Mouse (Mus musculus): ENCODE data around the gene Brf1.

Brf1 gene

DNA sequence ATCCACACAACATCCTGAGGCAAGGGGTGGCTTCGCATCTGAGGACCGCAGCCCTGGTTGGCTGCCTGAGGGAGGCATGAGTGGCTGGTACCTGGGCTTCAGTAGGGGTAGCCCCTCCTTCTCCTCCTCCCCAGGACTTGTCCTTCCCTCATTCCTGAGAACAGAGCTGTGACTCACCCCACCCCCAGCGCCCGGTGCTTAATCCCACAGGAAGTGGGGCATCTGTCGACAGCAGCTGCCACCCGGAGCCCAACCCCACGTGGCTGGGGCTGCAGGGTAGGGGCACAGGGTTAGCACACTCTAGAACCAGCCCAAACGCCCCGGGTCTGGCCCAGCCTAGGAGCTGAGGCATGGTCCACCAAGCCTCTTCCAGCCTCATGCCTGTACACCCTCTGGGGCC, 62.6 kb downstream of the Brf1 start:
- DNase-seq, result no peak

DNA sequence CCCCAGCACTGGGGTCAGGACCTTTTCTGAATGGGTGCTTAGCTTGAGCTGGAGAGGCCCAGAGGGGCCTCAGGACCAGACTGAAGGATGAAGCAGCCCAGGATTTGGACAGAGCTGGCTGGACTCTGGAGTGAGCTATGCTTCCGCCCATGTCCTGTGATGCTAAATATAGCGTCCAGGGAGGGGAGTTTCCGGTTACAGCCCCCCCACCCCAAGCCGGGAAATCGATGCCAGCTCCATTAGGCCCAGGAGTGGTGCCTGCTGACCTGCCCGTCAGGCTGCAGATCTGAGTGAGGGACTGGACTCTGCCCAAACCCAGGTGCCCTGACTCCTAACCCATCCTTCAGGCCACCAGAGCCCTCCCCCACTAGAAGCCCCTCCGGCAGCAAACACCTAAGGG, 67.9 kb downstream of the Brf1 start:
- DNase-seq, result no peak

DNA sequence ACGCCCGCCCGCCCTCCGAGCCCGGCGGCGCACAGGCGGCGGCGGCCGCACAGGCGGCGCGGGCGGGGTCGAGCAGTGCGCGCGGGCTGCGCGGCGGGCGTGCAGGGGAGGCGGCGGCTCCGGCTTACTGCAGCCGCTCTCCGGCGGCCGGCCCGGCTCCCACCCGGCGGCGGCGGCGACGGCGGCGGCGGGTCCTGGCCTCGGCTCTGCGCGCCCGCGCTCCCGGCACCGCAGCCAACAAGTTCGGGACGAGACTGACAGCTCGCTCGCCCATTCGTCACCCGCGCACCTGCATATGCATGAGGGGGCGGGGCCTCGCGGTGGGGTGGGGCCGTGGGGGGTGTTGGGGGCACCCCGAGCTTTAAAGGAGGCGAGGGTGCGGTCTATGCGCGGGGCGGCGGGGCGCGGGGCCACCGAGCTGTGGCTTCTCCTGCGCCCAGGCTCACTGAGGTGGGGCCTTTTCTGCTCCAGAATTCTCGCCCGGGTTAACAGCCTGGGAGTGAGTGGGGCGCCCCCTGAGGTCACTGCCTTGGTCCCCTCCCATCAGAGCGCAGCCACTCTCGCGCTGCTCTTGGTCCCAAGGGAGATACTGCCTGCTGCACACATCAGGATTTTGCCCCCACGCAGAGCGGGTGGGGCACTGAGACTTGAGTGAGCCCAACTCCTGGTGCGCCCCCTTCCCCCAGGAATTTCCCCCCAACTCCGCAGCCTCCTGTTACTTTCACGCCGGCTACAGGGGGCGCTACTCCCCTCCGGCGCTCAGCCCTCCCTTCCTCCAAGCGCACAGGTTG, 70.7 kb downstream of the Brf1 start, which contains the start of gene Jag2:
TSS of gene Jag2 (minus strand) at position 215 of the 791 bp plus-strand sequence.
- DNase-seq, result no peak

DNA sequence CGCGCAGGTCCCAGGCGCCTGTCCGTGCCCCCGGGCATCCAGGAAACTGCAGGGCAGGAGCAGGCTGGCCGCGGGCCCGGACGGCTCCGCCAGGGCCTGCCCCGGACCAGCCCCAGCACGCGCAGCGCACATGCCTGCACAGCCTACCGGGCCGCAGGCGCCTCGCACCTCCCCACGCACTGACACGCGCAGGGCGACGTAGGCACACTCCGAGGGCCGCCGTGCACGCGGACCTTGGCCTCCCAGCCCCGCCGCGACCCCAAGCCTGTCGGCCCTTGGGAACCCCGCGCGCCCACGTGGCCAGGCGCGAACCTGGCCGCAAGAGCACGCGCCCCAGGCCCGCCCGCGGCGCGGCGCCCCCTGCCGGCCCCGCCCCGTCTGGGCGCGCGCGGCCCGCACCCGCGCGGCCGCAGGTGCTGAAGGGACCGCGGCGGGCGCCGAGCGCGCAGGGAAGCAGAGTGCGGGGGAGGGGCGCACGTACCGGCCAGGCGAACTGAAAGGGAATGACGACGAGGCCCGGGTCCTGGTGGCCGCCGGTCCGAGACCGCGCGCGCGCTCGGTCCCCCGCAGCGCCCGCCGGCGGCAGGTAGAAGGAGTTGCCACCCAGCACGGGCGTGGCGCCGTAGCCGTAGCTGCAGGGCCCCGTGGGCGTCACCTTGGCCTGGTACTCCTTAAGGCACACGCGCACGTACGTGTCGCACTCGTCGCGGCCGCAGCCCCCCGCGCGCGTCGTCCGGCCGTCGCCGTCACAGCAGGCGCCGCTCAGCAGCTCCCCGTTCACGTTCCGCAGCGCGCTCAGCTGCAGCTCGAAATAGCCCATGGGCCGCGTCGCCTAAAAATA, 71.9 kb downstream of the Brf1 start:
- DNase-seq, result no peak

DNA sequence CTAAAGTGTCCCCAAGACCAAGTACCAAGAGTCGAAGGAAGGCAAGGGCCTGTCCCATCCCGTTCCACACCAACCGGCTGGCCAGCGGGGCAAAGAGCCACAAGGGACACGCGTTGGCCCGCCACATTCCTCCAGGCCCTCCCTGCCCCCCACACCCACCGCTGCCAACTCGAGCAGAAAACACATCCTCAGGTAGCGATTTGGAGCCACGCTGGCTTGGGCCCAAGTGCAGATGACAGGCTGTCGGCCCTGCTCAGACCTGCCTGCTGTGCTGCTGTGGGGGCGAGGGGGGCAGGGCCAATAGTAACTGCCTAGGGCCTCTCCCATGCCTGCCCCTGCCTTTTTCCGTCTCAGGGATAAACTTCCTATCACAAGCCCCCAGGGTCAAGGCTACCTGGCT, 73.2 kb downstream of the Brf1 start:
- DNase-seq, result no peak

DNA sequence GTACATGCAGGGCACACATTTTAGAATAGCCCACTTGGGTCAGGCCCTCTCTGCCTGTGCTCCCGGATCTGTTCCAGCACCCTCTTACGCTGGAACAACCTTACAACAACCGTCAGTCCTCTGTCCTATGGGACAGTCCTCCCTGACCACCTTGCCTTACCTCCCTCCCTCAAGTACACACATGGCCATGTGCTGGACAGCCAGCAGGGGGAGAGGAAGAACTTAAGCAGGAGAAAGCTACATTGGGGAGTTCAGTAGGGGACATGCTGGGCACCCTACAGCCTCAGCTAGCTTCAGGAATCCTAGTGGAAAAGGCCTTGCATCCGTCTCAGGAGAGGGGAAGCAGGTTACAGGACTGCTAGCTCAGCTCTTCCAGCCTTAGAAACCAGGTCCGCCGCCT, 74.6 kb downstream of the Brf1 start:
- no peak for DNase-seq

DNA sequence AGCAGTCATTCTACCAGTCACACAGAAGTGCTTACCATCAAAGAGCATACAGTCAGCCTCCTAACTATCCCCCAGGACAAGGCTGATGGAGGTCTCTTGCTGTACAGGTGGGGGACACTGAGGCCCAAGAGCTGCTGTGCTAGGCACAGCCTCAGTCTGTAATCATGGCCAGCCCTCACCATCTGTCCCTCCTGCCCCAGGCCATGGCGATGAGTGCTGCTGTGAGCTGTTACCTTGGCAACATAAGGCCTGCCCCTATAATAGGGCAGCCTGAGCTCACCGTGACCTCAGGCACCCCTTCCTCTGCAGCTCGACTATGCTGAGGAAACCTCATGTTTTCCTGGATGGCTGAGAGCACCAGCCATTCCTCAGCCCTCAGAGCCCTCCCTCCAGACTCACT, 78.0 kb downstream of the Brf1 start:
- DNase-seq, result no peak

DNA sequence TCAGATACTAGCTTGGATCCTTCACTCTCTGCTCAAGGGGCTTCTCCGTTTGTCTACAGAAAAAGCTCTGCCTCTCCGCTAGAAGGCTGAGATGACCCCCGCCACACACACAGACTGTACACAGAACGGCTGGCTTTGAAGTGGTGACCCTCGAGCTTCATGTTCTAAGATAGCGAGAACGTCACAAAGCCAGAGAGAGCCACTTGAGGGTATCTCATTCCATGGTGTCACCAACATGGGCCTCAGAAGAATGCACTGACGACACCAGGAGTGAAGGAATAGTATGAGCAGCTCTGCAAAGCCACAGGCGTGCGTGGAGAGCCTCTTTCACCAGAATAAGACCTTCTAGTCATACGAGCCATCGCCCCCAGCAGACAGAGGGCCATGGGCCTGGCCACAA, 79.0 kb downstream of the Brf1 start:
- DNase-seq, result no peak

DNA sequence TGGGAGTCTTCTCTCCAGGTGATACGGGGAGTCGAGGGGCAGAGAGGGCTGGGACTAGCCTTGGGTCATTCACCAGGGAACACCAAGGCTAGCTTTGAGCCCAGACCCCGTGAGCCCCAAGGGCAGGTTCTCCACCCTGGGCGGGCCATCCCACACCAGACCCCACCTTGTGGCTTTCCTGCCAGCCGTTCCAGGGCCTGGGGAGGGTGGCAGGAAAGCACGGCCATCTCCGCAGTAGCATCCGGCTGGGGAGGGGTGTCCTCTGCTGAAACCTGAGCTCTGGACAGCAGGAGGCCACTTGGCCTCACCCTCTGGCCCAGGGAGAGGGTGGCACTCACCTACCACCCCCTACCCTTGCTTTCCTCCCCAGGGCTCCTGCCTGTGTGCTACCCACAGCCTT, 82.6 kb downstream of the Brf1 start:
- DNase-seq, result no peak

DNA sequence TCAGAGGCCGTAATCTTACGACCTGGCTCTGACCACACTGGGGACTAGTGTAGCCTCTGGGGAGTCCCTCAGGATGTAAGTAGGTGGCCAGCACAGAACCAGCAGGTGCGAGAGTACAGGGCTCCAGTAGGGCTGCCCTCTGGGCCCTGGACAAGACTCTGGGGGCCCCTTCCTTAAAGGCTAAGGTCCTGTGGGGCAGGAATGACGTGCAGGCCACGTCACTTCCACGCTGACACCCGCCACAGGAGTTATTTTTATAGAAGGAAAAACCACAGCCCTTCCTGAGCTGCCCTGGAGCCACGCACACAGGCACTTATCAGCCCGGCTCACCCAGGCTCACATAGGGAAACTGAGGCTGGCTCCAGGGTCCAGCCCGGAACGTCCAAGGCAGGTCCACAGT, 83.0 kb downstream of the Brf1 start:
- DNase-seq, result no peak

DNA sequence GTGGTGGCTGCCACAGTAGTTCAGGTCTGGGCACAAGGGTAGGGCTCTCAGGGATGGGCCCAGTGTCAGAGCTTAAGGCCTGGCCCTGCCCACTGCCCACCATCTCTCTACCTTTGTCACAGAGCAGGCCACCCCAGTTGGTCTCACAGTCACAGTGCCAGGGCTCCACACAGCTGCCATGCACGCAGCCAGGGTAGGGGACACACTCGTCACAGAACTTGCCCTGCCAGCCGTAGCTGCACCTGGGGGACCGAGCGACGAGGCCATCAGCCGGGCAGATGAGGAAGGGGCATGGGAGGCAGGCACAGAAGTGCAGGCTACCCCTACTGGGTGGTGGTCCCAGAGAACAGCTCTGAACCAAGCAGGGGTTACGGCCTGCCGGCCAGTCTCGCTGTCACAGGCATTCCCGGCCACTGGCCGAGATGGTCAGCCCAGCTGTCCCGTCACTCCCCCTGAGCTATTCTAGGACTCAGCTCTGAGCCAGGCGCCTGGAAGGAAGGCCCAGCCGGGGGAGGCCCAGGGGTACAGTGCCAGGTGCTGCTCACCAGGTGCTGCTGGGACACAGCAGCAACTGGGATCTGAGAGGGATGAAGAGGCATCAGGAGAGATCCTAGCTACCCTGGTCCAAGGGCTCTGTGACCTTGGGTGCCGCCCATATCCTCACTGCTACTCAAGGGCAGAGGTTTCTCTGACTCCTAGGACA, 83.7 kb downstream of the Brf1 start:
- no peak for DNase-seq

DNA sequence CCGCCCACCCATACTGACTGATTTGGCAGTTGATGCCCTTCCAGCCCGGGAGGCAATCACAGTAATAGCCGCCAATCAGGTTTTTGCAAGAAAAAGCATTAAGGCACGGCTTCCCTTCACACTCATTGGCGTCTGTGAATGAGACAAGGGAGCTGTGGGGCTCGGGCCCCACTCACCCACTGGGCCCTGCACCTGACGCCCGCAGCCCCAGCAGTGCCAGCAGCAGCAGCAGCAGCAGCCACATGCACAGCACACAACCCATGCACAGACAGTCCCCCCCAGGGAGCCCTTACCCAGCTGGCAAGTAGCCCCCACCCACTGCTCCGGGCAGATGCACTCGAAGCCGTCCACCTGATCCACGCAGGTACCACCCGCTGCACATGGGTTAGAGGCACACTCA, 84.9 kb downstream of the Brf1 start:
- no peak for DNase-seq

DNA sequence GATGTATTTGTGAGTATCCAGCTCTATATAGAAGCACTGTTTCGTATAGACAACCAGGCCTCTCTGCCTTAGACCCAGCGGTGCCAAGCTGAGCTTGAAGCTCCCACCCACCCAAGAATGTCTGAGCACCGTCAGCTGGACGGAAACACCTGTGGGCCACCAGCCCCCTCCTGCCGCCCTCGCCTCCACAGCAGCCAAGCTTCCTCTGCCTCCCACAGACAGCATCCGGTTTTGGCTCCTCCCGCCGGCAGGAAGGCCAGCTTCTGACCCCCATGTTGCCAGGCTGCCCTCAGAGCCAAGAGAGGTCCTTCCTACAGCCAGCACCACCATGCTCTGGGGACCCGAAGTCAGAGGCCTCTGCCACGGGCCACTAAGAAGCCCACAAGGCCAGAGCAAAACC, 86.0 kb downstream of the Brf1 start:
- no peak for DNase-seq

DNA sequence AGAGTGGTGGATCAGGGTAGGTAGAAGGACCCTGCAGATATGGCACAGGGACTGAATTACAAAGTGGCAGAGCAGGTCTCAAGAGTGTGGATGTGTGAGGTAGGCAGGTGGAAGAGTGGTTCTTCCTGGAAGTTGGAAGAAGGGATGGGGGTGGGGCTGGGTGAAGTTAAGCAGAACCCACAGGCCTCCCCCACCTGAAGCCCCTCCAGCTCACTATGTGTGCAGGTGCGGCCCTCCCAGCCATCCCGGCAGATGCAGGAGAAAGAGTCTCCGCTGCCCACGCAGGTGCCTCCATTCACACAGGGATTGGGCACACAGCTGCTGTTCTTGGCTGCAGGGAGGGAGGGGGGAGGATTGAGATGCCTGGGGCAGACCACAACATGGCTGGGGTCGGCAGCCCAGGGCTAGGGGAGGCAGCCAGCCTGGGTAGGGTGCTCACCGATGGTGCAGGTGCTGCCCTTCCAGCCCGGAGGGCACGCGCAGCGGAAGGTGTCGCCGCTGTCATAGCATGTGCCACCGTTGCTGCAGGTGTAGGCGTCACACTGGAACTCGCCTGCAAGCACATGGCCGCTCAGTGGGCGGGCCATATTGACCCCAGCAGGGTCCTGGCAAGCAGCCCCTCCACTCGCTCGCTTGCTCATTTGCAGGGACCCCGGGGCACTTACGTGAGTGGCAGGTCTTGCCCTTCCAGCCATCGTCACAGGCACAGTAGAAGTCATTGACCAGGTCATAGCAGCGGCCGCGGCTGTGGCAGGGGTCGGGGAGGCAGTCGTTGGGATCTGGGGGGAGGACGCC, 87.4 kb downstream of the Brf1 start:
- peak; percentile 37 for DNase-seq

DNA sequence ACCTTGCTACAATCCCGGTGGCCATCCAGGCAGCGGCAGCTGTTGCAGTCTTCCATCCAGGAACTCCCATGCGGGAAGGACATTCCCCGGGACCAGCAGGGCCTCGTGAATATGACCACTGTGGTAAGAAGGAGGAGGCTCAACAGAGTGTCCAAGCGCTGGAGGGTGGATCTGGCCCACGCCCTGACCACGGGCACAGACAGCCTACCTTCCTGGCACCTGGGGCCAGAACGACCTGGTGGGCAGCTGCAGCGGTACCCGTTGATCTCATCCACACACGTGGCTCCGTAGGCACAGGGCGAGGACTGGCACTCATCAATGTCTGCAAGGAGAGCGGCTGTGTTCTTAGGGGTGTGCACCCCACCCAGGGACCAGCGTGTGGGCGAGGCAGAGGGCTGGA, 88.8 kb downstream of the Brf1 start:
- DNase-seq, result no peak

Measured in cerebellum, adult 11 months (tissue).